Mouse (Mus musculus): ENCODE data around the gene Cenpe. TPM values are rescaled to one million over a fixed set of nuclear protein-coding genes. Genes with fewer than 3 reads are reported as not detected.
A peak's percentile ranks its signal among the peaks of the same experiment; 100 is the strongest.
"Not testable (repeated sequence)": the region's sequence is repeated elsewhere in the genome, so short reads cannot be mapped to it uniquely, and the experiment has no call there.

Gene Cenpe
- 20.5 and 20.7 TPM in 2 replicates for polyA plus RNA-seq (2015; fragmentation: Nextera tagmentation; extraction: Ambion mirVana)

GRCm38 (mm10) chr3:135211805-135212657 lies at the start of gene Cenpe:
Gene Cenpe, plus strand, starts transcription at chr3:135212537.
- H3K9ac ChIP-seq, result peak within 1 kb of the TSS; percentile 65
- peak within 1 kb of the TSS; percentile 87 for H3K27ac ChIP-seq (replicated peaks)
- WGBS, result under 1% methylated on average over 29 of the region's 29 CpGs
- peak; percentile 90 for ATAC-seq (ENCODE audit: insufficient number of reproducible peaks, low FRiP score, low TSS enrichment, low read depth)
- peaks cover 9% of the 10 kb centered on the region for H3K36me3 ChIP-seq
- no peaks in the 10 kb centered on the region for H3K9me3 ChIP-seq (replicated peaks)
- peak within 1 kb of the TSS; percentile 86 for H3K4me3 ChIP-seq (replicated peaks)
- peak within 1 kb of the TSS; percentile 84 for H3K4me2 ChIP-seq (replicated peaks)
- H3K27me3 ChIP-seq, result no peaks in the 10 kb centered on the region
- peaks cover 15% of the 10 kb centered on the region for H3K4me1 ChIP-seq

- no peak overlapping the region for H3K9ac ChIP-seq
- H3K27ac ChIP-seq (replicated peaks), result no peak overlapping the region
- no peak overlapping the region for H3K4me2 ChIP-seq (replicated peaks)
- no peaks in the 10 kb centered on the region for H3K4me1 ChIP-seq
- ATAC-seq (ENCODE audit: insufficient number of reproducible peaks, low FRiP score, low TSS enrichment, low read depth), result no peak
- H3K9me3 ChIP-seq (replicated peaks), result no peaks in the 10 kb centered on the region
- 13% methylated on average over 3 of the region's 3 CpGs for WGBS
- no peaks in the 10 kb centered on the region for H3K27me3 ChIP-seq
- no peaks in the 10 kb centered on the region for H3K36me3 ChIP-seq
- H3K4me3 ChIP-seq (replicated peaks), result no peak overlapping the region
Observed at GRCm38 (mm10) chr3:135171898-135172446, 40.4 kb upstream of the Cenpe start.

- Histone ChIP-seq H3K9ac (no peak overlapping the region), H3K27ac (replicated peaks) (no peak overlapping the region), H3K4me3 (replicated peaks) (no peak overlapping the region), H3K4me1 (no peaks in the 10 kb centered on the region), H3K9me3 (replicated peaks) (no peaks in the 10 kb centered on the region), H3K36me3 (no peaks in the 10 kb centered on the region), H3K4me2 (replicated peaks) (no peak overlapping the region), H3K27me3 (no peaks in the 10 kb centered on the region)
- ATAC-seq (ENCODE audit: insufficient number of reproducible peaks, low FRiP score, low TSS enrichment, low read depth), result no peak
- WGBS, result 78% methylated on average over 6 of the region's 6 CpGs
Observed at GRCm38 (mm10) chr3:135191861-135192260, 20.5 kb upstream of the Cenpe start.

GRCm38 (mm10) chr3:135198051-135198450 lies 14.3 kb upstream of the Cenpe start:
- not testable (repeated sequence) for H3K4me3 ChIP-seq (replicated peaks); H3K9me3 ChIP-seq (replicated peaks); H3K9ac ChIP-seq; H3K27ac ChIP-seq (replicated peaks); H3K4me1 ChIP-seq; H3K36me3 ChIP-seq; H3K4me2 ChIP-seq (replicated peaks); H3K27me3 ChIP-seq; ATAC-seq (ENCODE audit: insufficient number of reproducible peaks, low FRiP score, low TSS enrichment, low read depth)
- 71% methylated on average over 2 of the region's 2 CpGs for WGBS

- ATAC-seq (ENCODE audit: insufficient number of reproducible peaks, low FRiP score, low TSS enrichment, low read depth), result no peak
- H3K4me2 ChIP-seq (replicated peaks), result no peak overlapping the region
- no peak overlapping the region for H3K9ac ChIP-seq
- no peaks in the 10 kb centered on the region for H3K4me1 ChIP-seq
- no peaks in the 10 kb centered on the region for H3K36me3 ChIP-seq
- H3K4me3 ChIP-seq (replicated peaks), result no peak overlapping the region
- no peaks in the 10 kb centered on the region for H3K9me3 ChIP-seq (replicated peaks)
- WGBS, result 81% methylated on average over 17 of the region's 17 CpGs
- H3K27me3 ChIP-seq, result no peaks in the 10 kb centered on the region
- H3K27ac ChIP-seq (replicated peaks), result no peak overlapping the region
Observed at GRCm38 (mm10) chr3:135200409-135201303, 11.7 kb upstream of the Cenpe start.

- WGBS, result 39% methylated on average over 4 of the region's 4 CpGs
Observed at GRCm38 (mm10) chr3:135206621-135207020, 5.7 kb upstream of the Cenpe start.

GRCm38 (mm10) chr3:135212658-135213350 lies 467 bp downstream of the Cenpe start:
- ATAC-seq (ENCODE audit: insufficient number of reproducible peaks, low FRiP score, low TSS enrichment, low read depth), result no peak
- Histone ChIP-seq H3K9ac (peak overlapping the region; percentile 65), H3K4me2 (replicated peaks) (peak overlapping the region; percentile 84), H3K36me3 (peaks cover 14% of the 10 kb centered on the region), H3K27me3 (no peaks in the 10 kb centered on the region), H3K9me3 (replicated peaks) (no peaks in the 10 kb centered on the region), H3K27ac (replicated peaks) (no peak overlapping the region), H3K4me1 (peaks cover 15% of the 10 kb centered on the region), H3K4me3 (replicated peaks) (peak overlapping the region; percentile 86)
- 1% methylated on average over 26 of the region's 26 CpGs for WGBS

More at GRCm38 (mm10) chr3:135206621-135207020, 5.7 kb upstream of the Cenpe start:
- no peaks in the 10 kb centered on the region for H3K9me3 ChIP-seq (replicated peaks)
- H3K36me3 ChIP-seq, result no peaks in the 10 kb centered on the region
- H3K4me2 ChIP-seq (replicated peaks), result no peak overlapping the region
- H3K27ac ChIP-seq (replicated peaks), result no peak overlapping the region
- H3K9ac ChIP-seq, result no peak overlapping the region
- no peaks in the 10 kb centered on the region for H3K27me3 ChIP-seq
- ATAC-seq (ENCODE audit: insufficient number of reproducible peaks, low FRiP score, low TSS enrichment, low read depth), result no peak
- no peak overlapping the region for H3K4me3 ChIP-seq (replicated peaks)
- no peaks in the 10 kb centered on the region for H3K4me1 ChIP-seq

- H3K9ac ChIP-seq, result no peak overlapping the region
- no peak overlapping the region for H3K27ac ChIP-seq (replicated peaks)
- no peaks in the 10 kb centered on the region for H3K27me3 ChIP-seq
- H3K4me3 ChIP-seq (replicated peaks), result no peak overlapping the region
- no peak for ATAC-seq (ENCODE audit: insufficient number of reproducible peaks, low FRiP score, low TSS enrichment, low read depth)
- no peaks in the 10 kb centered on the region for H3K9me3 ChIP-seq (replicated peaks)
- H3K4me1 ChIP-seq, result no peaks in the 10 kb centered on the region
- no peak overlapping the region for H3K4me2 ChIP-seq (replicated peaks)
- peaks cover 48% of the 10 kb centered on the region for H3K36me3 ChIP-seq
- WGBS, result 76% methylated on average over 3 of the region's 3 CpGs
Observed at GRCm38 (mm10) chr3:135232058-135232457, 19.7 kb downstream of the Cenpe start.

GRCm38 (mm10) chr3:135232462-135232861 lies 20.1 kb downstream of the Cenpe start:
- no peak for ATAC-seq (ENCODE audit: insufficient number of reproducible peaks, low FRiP score, low TSS enrichment, low read depth)
- H3K36me3 ChIP-seq, result peaks cover 52% of the 10 kb centered on the region
- no peaks in the 10 kb centered on the region for H3K4me1 ChIP-seq
- H3K9ac ChIP-seq, result no peak overlapping the region
- H3K27me3 ChIP-seq, result no peaks in the 10 kb centered on the region
- no peaks in the 10 kb centered on the region for H3K9me3 ChIP-seq (replicated peaks)
- H3K4me2 ChIP-seq (replicated peaks), result no peak overlapping the region
- WGBS, result 90% methylated on average over 3 of the region's 3 CpGs
- no peak overlapping the region for H3K4me3 ChIP-seq (replicated peaks)
- H3K27ac ChIP-seq (replicated peaks), result no peak overlapping the region

- Histone ChIP-seq H3K9me3 (replicated peaks) (no peaks in the 10 kb centered on the region), H3K4me2 (replicated peaks) (no peak overlapping the region), H3K9ac (no peak overlapping the region), H3K27ac (replicated peaks) (no peak overlapping the region), H3K36me3 (peaks cover 62% of the 10 kb centered on the region), H3K4me1 (no peaks in the 10 kb centered on the region), H3K4me3 (replicated peaks) (no peak overlapping the region), H3K27me3 (no peaks in the 10 kb centered on the region)
- no peak for ATAC-seq (ENCODE audit: insufficient number of reproducible peaks, low FRiP score, low TSS enrichment, low read depth)
Observed at GRCm38 (mm10) chr3:135245733-135246132, 33.4 kb downstream of the Cenpe start.

All from embryonic facial prominence, embryonic 15.5 days (tissue).